Mouse (Mus musculus): Measurements from ENCODE around the gene Hipk1.

DNA sequence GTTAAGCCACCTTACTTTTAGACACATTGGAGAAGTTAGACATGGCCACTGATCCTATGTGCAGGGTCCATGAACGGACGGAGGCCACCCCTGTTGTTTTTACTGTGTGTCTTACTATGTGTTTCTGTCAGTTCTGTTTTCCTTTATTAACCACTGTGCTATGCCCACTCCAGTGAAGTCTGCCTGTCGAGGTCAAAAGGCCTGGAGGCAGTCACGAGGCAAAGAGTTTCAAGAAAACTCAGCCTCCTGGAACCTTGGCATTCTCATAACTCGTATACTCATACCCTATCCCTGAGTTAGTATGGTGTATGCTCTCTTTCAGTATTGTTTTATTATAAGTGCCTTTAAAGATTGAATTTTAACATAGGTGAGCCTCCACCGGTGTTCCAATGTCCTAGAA lies 48.3 kb upstream of the Hipk1 start:
- no peak for TF ChIP-seq CTCF (IDR thresholded peaks at IDR 0.05; ENCODE audit: low read depth)
- TF ChIP-seq EP300 (IDR thresholded peaks at IDR 0.05; ENCODE audit: low read depth), result no peak

Data from heart, postnatal 0 days (tissue).